Mouse (Mus musculus): Measurements from ENCODE around the gene Trim45. TPM values are rescaled to one million over a fixed set of nuclear protein-coding genes. Genes with fewer than 3 reads are reported as not detected.

The Trim45 gene
- polyA plus RNA-seq, 1 experiment from 2014 or later: 8.2 TPM

GRCm38 (mm10) chr3:100979290-100979689, 57.3 kb downstream of the Trim45 start:
- H3K4me2 ChIP-seq: no peak overlapping the region
- H3K9me3 ChIP-seq: no peaks in the 10 kb centered on the region
- no peak for ATAC-seq (ENCODE audit: low FRiP score, low read depth)
- no peaks in the 10 kb centered on the region for H3K27me3 ChIP-seq
- peaks cover 8% of the 10 kb centered on the region; the same call in 1 of the 2 replicates for H3K4me1 ChIP-seq (replicated peaks)
- no peaks in the 10 kb centered on the region for H3K36me3 ChIP-seq
- no peak overlapping the region for H3K9ac ChIP-seq
- no peak overlapping the region for H3K27ac ChIP-seq (replicated peaks)
- H3K4me3 ChIP-seq: no peak overlapping the region
- WGBS: 75% methylated on average over 8 of the region's 8 CpGs

Other genes with a start within 250 kb of the Trim45 start
- gene Man1a2, start 236.7 kb upstream of the Trim45 start, polyA plus RNA-seq (2015; fragmentation: Nextera tagmentation; extraction: Ambion mirVana): 46.8 and 47.3 TPM in 2 replicates
- gene Vtcn1, start 96.7 kb upstream of the Trim45 start, polyA plus RNA-seq (2015; fragmentation: Nextera tagmentation; extraction: Ambion mirVana): not detected in 2 replicates
- 4.5 and 4.8 TPM in 2 replicates for gene Ttf2, start 47.5 kb downstream of the Trim45 start, polyA plus RNA-seq (2015; fragmentation: Nextera tagmentation; extraction: Ambion mirVana)
- gene Cd101, start 107.4 kb downstream of the Trim45 start, polyA plus RNA-seq (2015; fragmentation: Nextera tagmentation; extraction: Ambion mirVana): 0.05 and 0.09 TPM in 2 replicates
- 2.4 and 2.7 TPM in 2 replicates for gene Ptgfrn, start 188.1 kb downstream of the Trim45 start, polyA plus RNA-seq (2015; fragmentation: Nextera tagmentation; extraction: Ambion mirVana)